Mouse (Mus musculus) neural tube, embryonic 11.5 days (tissue): ENCODE measurements around the gene Zeb2. TPM values are rescaled to one million over a fixed set of nuclear protein-coding genes. Genes with fewer than 3 reads are reported as not detected.

Experiments used
- ATAC-seq: fragments of 200-750 bp; cut with Nextera tagmentation; 2 replicates; pipeline ENCODE4 v1.8.0; 2017; ENCODE audit warnings: moderate number of reproducible peaks, mild to moderate bottlenecking, moderate TSS enrichment, moderate library complexity; ENCODE audit not compliant: insufficient read depth, low FRiP score, low TSS enrichment
- DNase-seq: peaks from one replicate; pipeline ENCODE4 v3.0.0-alpha.2; 2015; ENCODE audit warnings: low spot score
- H3K27ac ChIP-seq: fragments of 300-500 bp; sonication (generic); 2 replicates; pipeline ENCODE4 v1.5.1; 2014; ENCODE audit warnings: low read depth, mild to moderate bottlenecking, low read length
- H3K27me3 ChIP-seq: fragments of 300-500 bp; sonication (generic); 2 replicates; pipeline ENCODE4 v1.6.1; 2014; ENCODE audit warnings: mild to moderate bottlenecking, low read length, mixed read lengths; ENCODE audit not compliant: control insufficient read depth, insufficient read depth
- H3K36me3 ChIP-seq: fragments of 300-500 bp; sonication (generic); 2 replicates; pipeline ENCODE4 v1.6.1; 2014; ENCODE audit warnings: mild to moderate bottlenecking, low read length, moderate library complexity, mixed read lengths; ENCODE audit not compliant: control insufficient read depth, insufficient read depth
- H3K4me1 ChIP-seq: fragments of 300-500 bp; sonication (generic); 2 replicates; pipeline ENCODE4 v1.6.1; 2014; ENCODE audit warnings: low read length, mixed read lengths; ENCODE audit not compliant: control insufficient read depth, insufficient read depth
- H3K4me2 ChIP-seq: fragments of 300-500 bp; sonication (generic); 2 replicates; pipeline ENCODE4 v1.6.1; 2014; ENCODE audit warnings: low read depth, mild to moderate bottlenecking, moderate library complexity
- H3K4me3 ChIP-seq: fragments of 300-500 bp; sonication (generic); 2 replicates; pipeline ENCODE4 v1.5.1; 2014; ENCODE audit warnings: low read depth, low read length
- H3K9ac ChIP-seq: fragments of 300-500 bp; sonication (generic); 2 replicates; pipeline ENCODE4 v1.6.1; 2014; ENCODE audit warnings: mild to moderate bottlenecking, low read length
- H3K9me3 ChIP-seq: fragments of 300-500 bp; sonication (generic); 2 replicates; pipeline ENCODE4 v1.6.1; 2016; ENCODE audit warnings: low read length; ENCODE audit not compliant: control insufficient read depth
- WGBS: fragments of 180-500 bp; shearing (Covaris S2); extraction: QIAGEN DNeasy Blood & Tissue Kit; methylation state at CpG from one replicate; pipeline ENCODE4 v1.1.7; 2014; 5-methylcytosine and 5-hydroxymethylcytosine counted together
- polyA plus RNA-seq: library from polyadenylated mRNA; unstranded; fragments of >200 nt; fragmentation: Nextera tagmentation; extraction: Ambion mirVana; gene quantifications from 2 replicates; pipeline ENCODE4 v1.2.1, GENCODE M21; 2014

The Zeb2 gene
- polyA plus RNA-seq, 1 experiment from 2014 or later = 55.9 TPM

- DNase-seq (no peak), ATAC-seq (no peak)
- Histone ChIP-seq H3K4me2 (no peak overlapping the region), H3K9me3 (no peaks in the 10 kb centered on the region), H3K9ac (no peak overlapping the region), H3K4me1 (no peaks in the 10 kb centered on the region), H3K27ac (no peak overlapping the region), H3K36me3 (no peaks in the 10 kb centered on the region), H3K4me3 (no peak overlapping the region), H3K27me3 (no peaks in the 10 kb centered on the region)
- 77% methylated on average over 2 of the region's 2 CpGs for WGBS
These were observed 148.0 kb downstream of the Zeb2 start for GRCm38 (mm10) chr2:44969226-44969625.

- H3K27me3 ChIP-seq = no peaks in the 10 kb centered on the region
- H3K4me3 ChIP-seq = no peak overlapping the region
- H3K36me3 ChIP-seq = no peaks in the 10 kb centered on the region
- no peaks in the 10 kb centered on the region for H3K4me1 ChIP-seq
- H3K9me3 ChIP-seq = no peaks in the 10 kb centered on the region
- H3K4me2 ChIP-seq = no peak overlapping the region
- H3K9ac ChIP-seq = no peak overlapping the region
- 83% methylated on average over 2 of the region's 2 CpGs for WGBS
- DNase-seq (no peak), ATAC-seq (no peak)
- H3K27ac ChIP-seq = no peak overlapping the region
These were observed 151.2 kb downstream of the Zeb2 start for GRCm38 (mm10) chr2:44965834-44966555.

- H3K4me3 ChIP-seq = no peak overlapping the region
- no peak for DNase-seq
- ATAC-seq = no peak
- 89% methylated on average over 5 of the region's 5 CpGs for WGBS
- H3K27me3 ChIP-seq = no peaks in the 10 kb centered on the region
- H3K27ac ChIP-seq = no peak overlapping the region
- H3K36me3 ChIP-seq = no peaks in the 10 kb centered on the region
- no peak overlapping the region for H3K4me2 ChIP-seq
- no peaks in the 10 kb centered on the region for H3K4me1 ChIP-seq
- no peaks in the 10 kb centered on the region for H3K9me3 ChIP-seq
- no peak overlapping the region for H3K9ac ChIP-seq
These were observed 154.6 kb downstream of the Zeb2 start for GRCm38 (mm10) chr2:44962620-44963019.

GRCm38 (mm10) chr2:44961192-44961591 lies 156.0 kb downstream of the Zeb2 start:
- ATAC-seq (no peak), DNase-seq (no peak)
- 86% methylated on average over 4 of the region's 4 CpGs for WGBS
- no peaks in the 10 kb centered on the region for H3K36me3 ChIP-seq
- H3K4me2 ChIP-seq = no peak overlapping the region
- no peak overlapping the region for H3K9ac ChIP-seq
- no peak overlapping the region for H3K4me3 ChIP-seq
- no peaks in the 10 kb centered on the region for H3K4me1 ChIP-seq
- H3K27ac ChIP-seq = no peak overlapping the region
- no peaks in the 10 kb centered on the region for H3K9me3 ChIP-seq
- no peaks in the 10 kb centered on the region for H3K27me3 ChIP-seq

GRCm38 (mm10) chr2:44960561-44960960 lies 156.6 kb downstream of the Zeb2 start:
- ATAC-seq (no peak), DNase-seq (no peak)
- no peak overlapping the region for H3K27ac ChIP-seq
- no peak overlapping the region for H3K4me2 ChIP-seq
- no peaks in the 10 kb centered on the region for H3K27me3 ChIP-seq
- no peak overlapping the region for H3K9ac ChIP-seq
- no peaks in the 10 kb centered on the region for H3K9me3 ChIP-seq
- H3K4me1 ChIP-seq = no peaks in the 10 kb centered on the region
- 82% methylated on average over 3 of the region's 3 CpGs for WGBS
- no peaks in the 10 kb centered on the region for H3K36me3 ChIP-seq
- H3K4me3 ChIP-seq = no peak overlapping the region

- no peak for DNase-seq
- no peak overlapping the region for H3K9ac ChIP-seq
- no peaks in the 10 kb centered on the region for H3K36me3 ChIP-seq
- H3K27ac ChIP-seq = no peak overlapping the region
- no peaks in the 10 kb centered on the region for H3K27me3 ChIP-seq
- WGBS = 91% methylated on average over 1 of the region's 1 CpGs
- no peaks in the 10 kb centered on the region for H3K4me1 ChIP-seq
- ATAC-seq = no peak
- no peak overlapping the region for H3K4me3 ChIP-seq
- H3K4me2 ChIP-seq = no peak overlapping the region
- H3K9me3 ChIP-seq = no peaks in the 10 kb centered on the region
These were observed 159.8 kb downstream of the Zeb2 start for GRCm38 (mm10) chr2:44957329-44957797.

- Histone ChIP-seq H3K9me3 (no peaks in the 10 kb centered on the region), H3K4me3 (no peak overlapping the region), H3K36me3 (no peaks in the 10 kb centered on the region), H3K27ac (no peak overlapping the region), H3K4me1 (no peaks in the 10 kb centered on the region), H3K4me2 (no peak overlapping the region), H3K9ac (no peak overlapping the region), H3K27me3 (no peaks in the 10 kb centered on the region)
- 55% methylated on average over 3 of the region's 3 CpGs for WGBS
- no peak for DNase-seq
- ATAC-seq = no peak
These were observed 161.0 kb downstream of the Zeb2 start for GRCm38 (mm10) chr2:44956232-44956631.

- Histone ChIP-seq H3K4me2 (no peak overlapping the region), H3K9ac (no peak overlapping the region), H3K4me3 (no peak overlapping the region), H3K36me3 (no peaks in the 10 kb centered on the region), H3K9me3 (no peaks in the 10 kb centered on the region), H3K4me1 (no peaks in the 10 kb centered on the region), H3K27ac (no peak overlapping the region), H3K27me3 (no peaks in the 10 kb centered on the region)
- WGBS = 88% methylated on average over 6 of the region's 6 CpGs
- no peak for DNase-seq
- ATAC-seq = no peak
These were observed 161.7 kb downstream of the Zeb2 start for GRCm38 (mm10) chr2:44955506-44955905.

GRCm38 (mm10) chr2:44954180-44954579 lies 163.0 kb downstream of the Zeb2 start:
- H3K4me2 ChIP-seq = no peak overlapping the region
- ATAC-seq (no peak), DNase-seq (no peak)
- H3K36me3 ChIP-seq = no peaks in the 10 kb centered on the region
- no peaks in the 10 kb centered on the region for H3K9me3 ChIP-seq
- WGBS = 73% methylated on average over 1 of the region's 1 CpGs
- no peak overlapping the region for H3K9ac ChIP-seq
- no peak overlapping the region for H3K4me3 ChIP-seq
- no peak overlapping the region for H3K27ac ChIP-seq
- no peaks in the 10 kb centered on the region for H3K27me3 ChIP-seq
- no peaks in the 10 kb centered on the region for H3K4me1 ChIP-seq
